Mouse (Mus musculus) embryonic facial prominence, embryonic 11.5 days (tissue): Measurements from ENCODE around the gene Foxc1. TPM values are rescaled to one million over a fixed set of nuclear protein-coding genes. Genes with fewer than 3 reads are reported as not detected.

Experiments
- ATAC-seq: fragments of 200-750 bp; cut with Nextera tagmentation; replicated peaks from 2 replicates; pipeline ENCODE4 v1.8.0; 2017; ENCODE audit warnings: low read depth; ENCODE audit not compliant: insufficient number of reproducible peaks, low FRiP score, low TSS enrichment
- DNase-seq: peaks from one replicate; pipeline ENCODE4 v3.0.0-alpha.2; 2015; ENCODE audit warnings: low spot score
- H3K27ac ChIP-seq: fragments of 300-500 bp; sonication (generic); replicated peaks from 2 replicates; pipeline ENCODE4 v1.5.1; 2014; ENCODE audit warnings: mild to moderate bottlenecking, low read depth, low read length, control low read depth
- H3K27me3 ChIP-seq: fragments of 300-500 bp; sonication (generic); 2 replicates; pipeline ENCODE4 v1.6.1; 2014; ENCODE audit warnings: mild to moderate bottlenecking, low read length, moderate library complexity, mixed read lengths; ENCODE audit not compliant: control insufficient read depth, insufficient read depth
- H3K36me3 ChIP-seq: fragments of 300-500 bp; sonication (generic); replicated peaks from 2 replicates; pipeline ENCODE4 v1.6.1; 2014; ENCODE audit warnings: low read depth, mild to moderate bottlenecking, low read length, moderate library complexity, mixed read lengths; ENCODE audit not compliant: control insufficient read depth, insufficient read depth
- H3K4me1 ChIP-seq: fragments of 300-500 bp; sonication (generic); 2 replicates; pipeline ENCODE4 v1.6.1; 2014; ENCODE audit warnings: low read length, mixed read lengths; ENCODE audit not compliant: control insufficient read depth, insufficient read depth
- H3K4me2 ChIP-seq: fragments of 300-500 bp; sonication (generic); 2 replicates; pipeline ENCODE4 v1.6.1; 2014; ENCODE audit warnings: low read depth, mild to moderate bottlenecking, control low read depth, low read length, moderate library complexity
- H3K4me3 ChIP-seq: fragments of 300-500 bp; sonication (generic); 2 replicates; pipeline ENCODE4 v1.5.1; 2014; ENCODE audit warnings: low read depth, low read length, control low read depth
- H3K9ac ChIP-seq: fragments of 300-500 bp; sonication (generic); replicated peaks from 2 replicates; pipeline ENCODE4 v1.6.1; 2014; ENCODE audit warnings: mild to moderate bottlenecking, control low read depth, low read length
- H3K9me3 ChIP-seq: fragments of 300-500 bp; sonication (generic); replicated peaks from 2 replicates; pipeline ENCODE4 v1.6.1; 2016; ENCODE audit warnings: mild to moderate bottlenecking, low read length, inconsistent platforms, mixed read lengths; ENCODE audit not compliant: control insufficient read depth
- WGBS: fragments of 180-500 bp; shearing (Covaris S2); extraction: QIAGEN DNeasy Blood & Tissue Kit; methylation state at CpG from one replicate; pipeline ENCODE4 v1.1.7; 2014; 5-methylcytosine and 5-hydroxymethylcytosine counted together
- polyA plus RNA-seq: library from polyadenylated mRNA; unstranded; fragments of >200 nt; fragmentation: Nextera tagmentation; extraction: Ambion mirVana; gene quantifications from 2 replicates; pipeline ENCODE4 v1.2.1, GENCODE M21; 2014

The Foxc1 gene
- 9.3 and 10.6 TPM in 2 replicates for polyA plus RNA-seq

GRCm38 (mm10) chr13:31806428-31806832 is at the start of gene Foxc1:
TSS of gene Foxc1 (plus strand) at chr13:31806633.
- H3K4me1 ChIP-seq = peaks cover 13% of the 10 kb centered on the region
- H3K27me3 ChIP-seq = peaks cover 31% of the 10 kb centered on the region
- no peaks in the 10 kb centered on the region; the same call in 1 of the 2 replicates for H3K36me3 ChIP-seq
- no peaks in the 10 kb centered on the region for H3K9me3 ChIP-seq
- H3K9ac ChIP-seq = peak within 1 kb of the TSS; percentile 81
- ATAC-seq = peak; percentile 80
- peak within 1 kb of the TSS; percentile 62 for H3K4me3 ChIP-seq
- WGBS = under 1% methylated on average over 29 of the region's 40 CpGs
- peak within 1 kb of the TSS; percentile 97 for H3K27ac ChIP-seq
- H3K4me2 ChIP-seq = peak within 1 kb of the TSS; percentile 89
- peak; percentile 93 for DNase-seq

- H3K4me3 ChIP-seq = no peak overlapping the region
- no peaks in the 10 kb centered on the region for H3K9me3 ChIP-seq
- no peak for ATAC-seq
- DNase-seq = no peak
- H3K27ac ChIP-seq = no peak overlapping the region
- H3K9ac ChIP-seq = no peak overlapping the region
- H3K27me3 ChIP-seq = no peaks in the 10 kb centered on the region
- no peaks in the 10 kb centered on the region for H3K4me1 ChIP-seq
- WGBS = 43% methylated on average over 4 of the region's 4 CpGs
- no peaks in the 10 kb centered on the region for H3K36me3 ChIP-seq
- H3K4me2 ChIP-seq = no peak overlapping the region
Observed at GRCm38 (mm10) chr13:31760411-31760810, 46.0 kb upstream of the Foxc1 start.

- ATAC-seq = no peak
Observed at GRCm38 (mm10) chr13:31761057-31761456, 45.4 kb upstream of the Foxc1 start.

GRCm38 (mm10) chr13:31764419-31764818 is 42.0 kb upstream of the Foxc1 start:
- H3K27me3 ChIP-seq = no peaks in the 10 kb centered on the region
- H3K4me1 ChIP-seq = no peaks in the 10 kb centered on the region
- H3K27ac ChIP-seq = no peak overlapping the region
- H3K36me3 ChIP-seq = no peaks in the 10 kb centered on the region
- no peaks in the 10 kb centered on the region for H3K9me3 ChIP-seq
- ATAC-seq (no peak), DNase-seq (no peak)
- no peak overlapping the region for H3K9ac ChIP-seq
- 95% methylated on average over 3 of the region's 3 CpGs for WGBS
- H3K4me2 ChIP-seq = no peak overlapping the region
- H3K4me3 ChIP-seq = no peak overlapping the region

More at GRCm38 (mm10) chr13:31761057-31761456, 45.4 kb upstream of the Foxc1 start:
- 67% methylated on average over 4 of the region's 4 CpGs for WGBS
- no peaks in the 10 kb centered on the region for H3K27me3 ChIP-seq
- H3K4me1 ChIP-seq = no peaks in the 10 kb centered on the region
- H3K9ac ChIP-seq = no peak overlapping the region
- H3K4me2 ChIP-seq = no peak overlapping the region
- H3K27ac ChIP-seq = no peak overlapping the region
- no peak overlapping the region for H3K4me3 ChIP-seq
- no peaks in the 10 kb centered on the region for H3K36me3 ChIP-seq
- H3K9me3 ChIP-seq = no peaks in the 10 kb centered on the region
- DNase-seq = no peak

- no peak overlapping the region for H3K4me3 ChIP-seq
- no peak overlapping the region for H3K4me2 ChIP-seq
- H3K4me1 ChIP-seq = no peaks in the 10 kb centered on the region
- no peak overlapping the region for H3K27ac ChIP-seq
- ATAC-seq (no peak), DNase-seq (no peak)
- WGBS = 83% methylated on average over 2 of the region's 2 CpGs
- no peaks in the 10 kb centered on the region for H3K9me3 ChIP-seq
- no peaks in the 10 kb centered on the region for H3K27me3 ChIP-seq
- H3K9ac ChIP-seq = no peak overlapping the region
- no peaks in the 10 kb centered on the region for H3K36me3 ChIP-seq
Observed at GRCm38 (mm10) chr13:31765564-31765963, 40.9 kb upstream of the Foxc1 start.

GRCm38 (mm10) chr13:31772882-31773281 is 33.6 kb upstream of the Foxc1 start:
- Histone ChIP-seq H3K9me3 (no peaks in the 10 kb centered on the region), H3K27me3 (no peaks in the 10 kb centered on the region), H3K4me1 (no peaks in the 10 kb centered on the region), H3K4me3 (no peak overlapping the region), H3K27ac (no peak overlapping the region), H3K36me3 (no peaks in the 10 kb centered on the region), H3K9ac (no peak overlapping the region), H3K4me2 (no peak overlapping the region)
- WGBS = 77% methylated on average over 5 of the region's 5 CpGs
- ATAC-seq (no peak), DNase-seq (no peak)

- no peak for DNase-seq
- H3K4me2 ChIP-seq = no peak overlapping the region
- no peak for ATAC-seq
- H3K27ac ChIP-seq = no peak overlapping the region
- H3K9ac ChIP-seq = no peak overlapping the region
- WGBS = 42% methylated on average over 5 of the region's 5 CpGs
- H3K27me3 ChIP-seq = no peaks in the 10 kb centered on the region
- no peaks in the 10 kb centered on the region for H3K4me1 ChIP-seq
- H3K36me3 ChIP-seq = no peaks in the 10 kb centered on the region
- no peak overlapping the region for H3K4me3 ChIP-seq
- H3K9me3 ChIP-seq = no peaks in the 10 kb centered on the region
Observed at GRCm38 (mm10) chr13:31775762-31776161, 30.7 kb upstream of the Foxc1 start.

- Histone ChIP-seq H3K27me3 (no peaks in the 10 kb centered on the region), H3K9me3 (no peaks in the 10 kb centered on the region), H3K4me1 (no peaks in the 10 kb centered on the region), H3K4me2 (no peak overlapping the region), H3K4me3 (no peak overlapping the region), H3K27ac (no peak overlapping the region), H3K9ac (no peak overlapping the region), H3K36me3 (no peaks in the 10 kb centered on the region)
- ATAC-seq = no peak
- 70% methylated on average over 17 of the region's 17 CpGs for WGBS
- no peak for DNase-seq
Observed at GRCm38 (mm10) chr13:31779281-31779981, 27.0 kb upstream of the Foxc1 start.
